Mouse (Mus musculus) kidney, adult 11 months (tissue): ENCODE measurements around the gene Hpse2.
"Not testable (repeated sequence)": the region's sequence is repeated elsewhere in the genome, so short reads cannot be mapped to it uniquely, and the experiment has no call there.

Experiments
- DNase-seq: peaks from one replicate; pipeline ENCODE4 v3.0.0; 2022

Gene Hpse2

GRCm38 (mm10) chr19:43388017-43388904 lies at the start of gene Hpse2:
Gene Hpse2 (minus strand): TSS chr19:43388355.
- no peak for DNase-seq

DNA sequence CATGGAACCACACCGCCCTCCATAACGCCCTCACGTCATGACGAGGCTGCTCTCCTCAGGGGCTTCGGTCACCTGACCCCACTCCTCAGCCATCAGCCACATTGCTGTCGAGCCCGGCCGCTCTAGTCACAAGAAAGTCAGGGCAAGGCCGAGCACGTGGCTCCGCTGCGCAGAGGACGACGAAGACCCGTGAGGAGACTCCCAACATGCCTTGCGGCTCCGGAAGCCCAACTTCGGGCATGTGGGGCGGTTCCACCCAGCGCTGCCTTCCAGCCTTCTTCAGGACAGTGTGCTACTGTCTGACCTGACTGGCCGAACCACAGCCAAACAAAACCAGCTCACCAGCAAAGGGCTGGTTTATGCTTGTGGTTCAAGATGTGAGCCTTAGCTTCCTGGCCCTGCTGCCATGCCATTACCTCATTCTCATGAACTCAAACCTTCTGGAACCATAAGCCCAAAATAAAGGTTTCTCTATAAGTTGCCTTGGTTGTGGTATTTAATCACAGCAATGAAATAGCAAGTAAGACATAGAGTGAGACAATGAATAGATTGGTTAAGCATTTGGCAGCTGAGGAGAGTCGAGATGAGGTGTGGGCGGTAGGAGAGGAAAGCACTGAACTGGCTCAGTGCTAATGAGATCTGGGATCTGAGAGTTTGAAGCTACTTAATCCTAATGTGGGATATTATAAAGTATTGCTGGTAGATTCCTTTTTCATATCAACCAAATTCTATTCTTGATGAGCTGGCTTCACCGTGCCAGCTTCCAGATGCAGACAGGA lies 39.5 kb upstream of the Hpse2 start:
- no peak for DNase-seq

- DNase-seq = no peak
Observed at GRCm38 (mm10) chr19:43424082-43424481, 35.9 kb upstream of the Hpse2 start.

GRCm38 (mm10) chr19:43420506-43420905 lies 32.4 kb upstream of the Hpse2 start:
- no peak for DNase-seq

DNA sequence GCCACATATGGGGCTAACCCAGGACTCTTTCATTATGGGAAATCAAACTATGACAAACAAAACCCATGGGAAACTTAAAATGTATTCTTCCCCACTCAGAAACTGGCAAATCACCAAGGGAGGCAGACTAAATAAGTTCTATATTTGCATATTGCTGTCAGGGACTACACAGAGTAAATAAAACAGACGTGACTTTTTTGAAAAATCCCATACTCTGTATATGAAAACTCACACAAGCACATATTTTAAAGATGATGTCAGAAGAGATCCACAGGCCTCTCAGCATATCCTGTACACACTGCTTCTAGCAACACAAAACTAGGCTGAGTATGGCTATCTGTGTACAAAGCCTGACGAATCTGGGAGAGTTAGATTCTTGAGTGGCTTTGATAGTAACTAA lies 27.4 kb upstream of the Hpse2 start:
- no peak for DNase-seq

- DNase-seq = no peak
Observed at GRCm38 (mm10) chr19:43407181-43407580, 19.0 kb upstream of the Hpse2 start.

DNA sequence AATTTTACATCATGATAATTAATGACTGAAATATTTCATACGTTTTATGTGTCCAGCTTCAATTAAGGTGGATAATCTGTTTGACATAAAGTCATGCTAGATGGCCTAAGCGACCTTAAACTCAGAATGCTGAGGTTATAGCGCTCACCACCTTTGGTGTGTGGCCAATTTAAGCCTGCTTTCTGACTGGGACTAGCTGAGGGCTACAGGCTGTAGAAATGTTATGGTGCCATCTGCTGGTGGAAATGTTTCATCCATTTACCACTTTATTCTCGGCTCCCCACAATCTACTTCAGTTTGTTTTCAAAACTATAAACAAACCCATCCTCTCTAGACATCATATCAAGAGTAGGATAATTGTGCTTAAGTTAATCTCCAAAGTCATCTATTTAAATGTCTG lies 8.2 kb upstream of the Hpse2 start:
- DNase-seq = no peak

DNA sequence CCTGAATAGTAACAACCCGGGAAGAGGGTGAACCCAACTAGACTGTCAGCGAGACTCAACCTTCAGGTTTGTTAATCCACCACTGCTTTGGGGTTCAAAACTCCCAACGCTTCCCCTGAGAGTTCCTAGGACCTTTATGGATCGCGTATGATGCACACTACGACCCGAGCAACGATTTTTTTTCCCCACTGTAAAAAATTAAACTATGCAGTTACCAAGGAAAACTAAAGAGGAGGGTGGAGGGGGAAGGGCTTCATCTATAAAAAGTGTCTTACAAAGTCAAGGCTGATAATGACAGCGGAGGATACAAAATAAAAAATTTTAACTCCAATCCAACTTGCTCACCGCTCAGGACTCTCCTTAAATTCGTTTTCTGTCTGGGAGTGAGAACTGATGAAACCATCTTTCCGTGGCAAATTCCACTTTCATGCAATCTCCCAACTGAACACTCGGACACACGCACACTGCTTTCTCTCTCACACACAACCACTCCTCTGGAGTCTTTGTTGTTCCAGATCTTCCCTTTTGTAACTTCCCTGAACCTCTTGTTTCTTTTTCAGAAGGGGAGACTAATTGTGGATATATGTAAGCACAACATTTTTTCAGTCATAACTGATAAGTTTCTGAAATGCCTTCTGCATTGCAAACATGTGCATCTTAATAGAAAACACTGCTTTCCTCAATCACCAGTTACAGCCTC lies 934 bp downstream of the Hpse2 start:
- DNase-seq = no peak

- DNase-seq = no peak
Observed at GRCm38 (mm10) chr19:43386041-43386952, 1.9 kb downstream of the Hpse2 start.

GRCm38 (mm10) chr19:43385451-43385850 lies 2.7 kb downstream of the Hpse2 start:
- no peak for DNase-seq

GRCm38 (mm10) chr19:43384978-43385431 lies 3.1 kb downstream of the Hpse2 start:
- DNase-seq = no peak

GRCm38 (mm10) chr19:43384346-43384977 lies 3.7 kb downstream of the Hpse2 start:
- no peak for DNase-seq

DNA sequence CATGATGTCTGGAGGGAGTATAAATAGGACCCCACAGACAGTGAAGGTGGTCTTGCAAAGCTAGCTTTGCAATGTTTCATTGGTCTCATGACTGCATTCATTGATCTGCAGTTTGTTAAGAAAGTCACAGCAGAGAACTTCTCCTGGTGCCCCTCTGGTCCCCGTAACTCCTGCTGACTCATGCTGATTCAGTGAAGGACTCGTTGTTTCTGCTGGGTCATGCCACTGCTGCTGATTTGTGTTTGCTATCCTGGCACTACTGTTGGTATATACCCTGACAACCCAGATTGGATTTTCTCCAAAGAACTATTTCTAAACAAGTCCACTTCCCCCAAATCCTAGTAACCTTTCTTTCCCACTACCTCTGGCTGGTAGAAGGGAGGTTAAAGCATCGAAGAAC lies 29.3 kb downstream of the Hpse2 start:
- DNase-seq = no peak

DNA sequence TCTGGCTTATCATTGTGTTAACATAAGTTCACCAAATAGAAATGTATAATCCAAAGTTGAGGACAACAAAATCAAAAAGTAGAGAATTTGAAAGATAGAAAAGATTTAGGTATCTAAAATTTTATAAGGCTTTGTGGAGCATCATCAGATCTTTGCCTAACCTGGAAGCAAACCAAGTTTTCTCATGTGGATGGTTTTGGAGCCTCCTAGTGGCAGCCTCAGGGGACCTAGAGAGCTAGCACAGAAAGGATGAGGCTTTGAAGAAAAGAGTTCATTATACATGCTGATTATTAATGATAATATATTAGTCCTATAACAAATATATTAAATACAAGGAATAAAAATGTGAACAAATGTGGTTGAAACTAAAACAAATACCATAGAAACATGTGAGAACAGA lies 77.0 kb downstream of the Hpse2 start:
- DNase-seq = no peak

DNA sequence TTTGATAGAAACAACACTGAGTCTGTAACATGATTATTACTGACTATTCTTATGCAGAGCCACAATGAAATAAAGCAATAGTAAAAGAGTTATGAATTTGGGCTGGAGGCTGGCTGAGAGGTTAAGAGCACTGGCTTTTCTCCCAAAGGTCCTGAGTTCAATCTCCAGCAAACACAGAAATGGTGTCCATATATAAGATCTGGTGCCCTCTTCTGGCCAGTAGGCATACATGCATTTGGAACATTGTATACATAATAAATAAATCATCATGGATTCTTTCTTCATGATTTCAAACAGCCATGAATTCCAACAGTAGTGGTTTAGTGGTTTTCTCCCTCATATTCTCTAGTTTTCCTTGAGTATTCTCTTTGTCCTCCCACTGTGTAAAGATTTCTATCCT lies 81.4 kb downstream of the Hpse2 start:
- no peak for DNase-seq

GRCm38 (mm10) chr19:43281336-43281735 lies 106.8 kb downstream of the Hpse2 start:
- not testable (repeated sequence) for DNase-seq

DNA sequence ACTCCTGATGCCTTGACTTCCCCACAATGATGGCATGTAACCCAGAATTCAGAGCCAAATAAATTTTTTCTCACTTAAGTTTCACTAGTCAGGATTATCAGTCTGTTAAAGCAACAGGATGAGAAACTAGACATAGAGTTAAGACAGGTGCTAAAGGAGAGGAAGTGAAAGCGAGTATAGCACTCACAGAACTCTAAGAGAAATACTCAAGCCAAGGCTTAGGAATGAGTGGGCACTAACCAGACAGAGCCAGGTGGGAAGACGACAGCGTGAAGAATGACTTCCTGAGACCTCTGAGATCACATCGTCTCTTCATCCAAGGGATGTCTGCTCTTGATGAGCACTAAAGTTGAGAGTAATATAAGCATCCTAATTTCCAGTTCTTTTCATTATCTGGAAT lies 144.2 kb downstream of the Hpse2 start:
- DNase-seq = no peak

- DNase-seq = no peak
Observed at GRCm38 (mm10) chr19:43231711-43232110, 156.4 kb downstream of the Hpse2 start.

GRCm38 (mm10) chr19:43193562-43193961 lies 194.6 kb downstream of the Hpse2 start:
- DNase-seq = no peak

GRCm38 (mm10) chr19:43175437-43175965 lies 212.7 kb downstream of the Hpse2 start:
- DNase-seq = no peak

GRCm38 (mm10) chr19:43174812-43175211 lies 213.3 kb downstream of the Hpse2 start:
- no peak for DNase-seq
